Mouse (Mus musculus) retina, postnatal 7 days (tissue): ENCODE results near the gene Eef1a2.

Source experiments
- DNase-seq: peaks from one replicate; pipeline ENCODE4 v3.0.0-alpha.2; 2012; ENCODE audit warnings: low read depth, low spot score

Eef1a2 gene

GRCm38 (mm10) chr2:181158471-181158870, 1.7 kb upstream of the Eef1a2 start:
- DNase-seq: no peak

- no peak for DNase-seq
Observed at GRCm38 (mm10) chr2:181157716-181158302, 995 bp upstream of the Eef1a2 start.

- no peak for DNase-seq
Observed at GRCm38 (mm10) chr2:181157180-181157579, 366 bp upstream of the Eef1a2 start.

- no peak for DNase-seq
Observed at GRCm38 (mm10) chr2:181155801-181156200, 1.0 kb downstream of the Eef1a2 start.

GRCm38 (mm10) chr2:181154831-181155415, 1.9 kb downstream of the Eef1a2 start:
- no peak for DNase-seq

DNA sequence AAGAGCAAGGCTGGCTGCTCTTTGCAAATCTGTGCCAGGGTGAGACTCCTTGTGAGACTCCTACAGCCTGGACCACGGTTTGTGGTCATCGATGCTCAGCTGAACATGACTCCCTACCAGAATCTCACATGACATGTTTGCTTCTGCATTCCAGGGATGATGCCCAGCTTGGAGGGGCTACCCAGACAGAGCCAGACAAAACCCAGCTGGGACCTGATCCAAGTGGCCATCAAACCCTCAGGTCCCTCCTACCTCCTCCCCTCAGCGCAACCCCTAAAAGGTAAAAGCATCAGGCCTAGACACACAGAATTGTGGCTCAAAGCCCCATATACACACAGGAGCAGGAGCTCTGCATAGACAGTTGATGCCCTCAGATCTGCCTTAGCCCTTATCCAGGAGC, 2.5 kb downstream of the Eef1a2 start:
- no peak for DNase-seq

GRCm38 (mm10) chr2:181153837-181154236, 3.0 kb downstream of the Eef1a2 start:
- DNase-seq: no peak

DNA sequence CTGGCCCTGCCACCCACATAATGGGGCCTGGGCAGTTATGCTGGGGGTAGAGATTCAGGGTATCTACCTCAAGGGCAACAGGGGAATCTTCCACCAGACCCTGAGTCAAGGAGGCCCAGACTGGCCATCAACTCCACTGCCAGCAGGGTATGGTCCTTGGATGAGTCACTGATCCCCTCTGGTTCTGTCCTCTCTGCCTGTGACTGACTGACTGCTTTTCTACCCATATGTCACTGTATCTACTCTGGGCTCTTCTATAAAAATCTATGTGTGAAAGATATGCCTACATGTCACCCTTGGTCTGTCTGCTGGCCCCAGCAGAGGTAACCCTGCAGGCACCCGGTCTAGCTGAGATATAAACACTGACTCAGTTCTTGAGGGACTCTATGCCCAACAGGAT, 3.7 kb downstream of the Eef1a2 start:
- no peak for DNase-seq

GRCm38 (mm10) chr2:181152701-181153100, 4.1 kb downstream of the Eef1a2 start:
- DNase-seq: no peak

DNA sequence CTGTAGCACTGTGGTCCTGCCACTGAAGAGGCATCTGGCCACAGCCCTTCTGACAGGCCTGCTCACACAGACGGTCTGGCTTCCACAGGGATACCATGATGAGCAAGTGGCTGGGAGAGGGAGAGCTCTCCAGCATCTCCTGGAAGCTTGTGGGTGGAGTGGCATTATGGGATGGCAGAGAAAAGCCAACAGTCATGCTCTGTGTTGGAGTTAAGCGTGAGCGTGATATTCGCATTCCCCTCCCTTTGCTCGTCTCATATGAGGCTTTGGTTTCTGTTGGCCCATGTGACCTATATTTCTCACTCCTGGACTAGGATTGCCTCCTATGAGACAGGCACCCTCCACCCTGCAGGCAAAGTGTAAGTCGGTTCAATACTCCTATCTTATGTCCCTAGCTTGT, 6.5 kb downstream of the Eef1a2 start:
- DNase-seq: no peak

DNA sequence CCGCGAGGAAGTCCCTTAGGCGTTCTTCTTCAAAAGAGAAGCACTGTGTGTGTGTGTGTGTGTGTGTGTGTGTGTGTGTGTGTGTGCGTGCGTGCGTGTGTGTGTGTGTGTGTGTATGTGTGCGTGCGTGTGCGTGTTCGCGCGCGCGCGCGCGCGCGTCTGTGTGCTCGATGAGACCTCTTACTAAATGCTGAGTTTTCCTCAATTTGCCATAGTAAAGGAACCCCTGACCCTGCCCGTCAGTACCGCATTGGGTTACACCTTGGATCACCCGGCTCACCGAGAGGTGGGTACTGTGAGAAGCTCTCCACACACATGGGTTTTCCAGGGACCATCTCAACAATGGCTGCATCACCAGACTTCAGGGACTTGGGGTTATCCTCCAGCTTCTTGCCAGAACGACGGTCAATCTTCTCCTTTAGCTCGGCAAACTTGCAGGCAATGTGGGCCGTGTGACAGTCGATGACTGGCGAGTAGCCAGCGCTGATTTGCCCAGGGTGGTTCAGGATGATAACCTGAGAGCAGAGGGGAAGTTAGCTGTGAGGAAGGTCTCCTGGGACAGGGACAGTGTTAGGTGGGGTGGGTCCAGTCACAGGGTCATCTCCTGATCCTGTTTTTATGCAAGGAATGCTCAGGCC, 8.4 kb downstream of the Eef1a2 start:
- no peak for DNase-seq

GRCm38 (mm10) chr2:181147546-181148317, 9.1 kb downstream of the Eef1a2 start:
- DNase-seq: no peak

DNA sequence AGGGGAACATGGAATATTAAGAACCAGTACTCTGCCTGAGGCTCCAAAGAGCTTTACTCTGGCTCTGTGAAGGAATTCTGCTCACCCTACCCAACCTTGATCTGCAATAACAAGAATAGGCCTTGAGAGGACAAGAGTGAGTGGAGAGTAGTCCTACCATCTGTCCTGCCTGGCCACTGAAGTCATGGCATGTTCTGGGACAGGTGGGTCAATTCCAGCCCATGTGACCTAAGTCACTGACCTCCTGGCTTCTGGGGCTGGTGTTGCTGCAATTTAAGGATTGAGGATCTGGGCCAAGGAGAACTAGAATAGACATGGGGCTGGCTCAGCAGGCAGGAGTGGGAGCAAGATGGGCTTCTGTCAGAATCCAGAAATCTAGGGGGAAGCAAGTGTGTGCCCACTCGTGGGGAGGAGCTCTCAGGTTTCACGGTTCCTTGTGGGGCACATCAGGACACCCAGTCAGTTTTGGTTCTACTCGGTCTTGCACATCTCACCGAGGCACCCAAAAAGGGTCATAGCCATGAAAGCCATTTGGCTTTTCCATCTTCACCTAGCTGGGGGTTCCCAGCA, 9.8 kb downstream of the Eef1a2 start:
- no peak for DNase-seq

- DNase-seq: no peak
Observed at GRCm38 (mm10) chr2:181144675-181145074, 12.1 kb downstream of the Eef1a2 start.

GRCm38 (mm10) chr2:181143509-181144276, 13.1 kb downstream of the Eef1a2 start:
- no peak for DNase-seq

DNA sequence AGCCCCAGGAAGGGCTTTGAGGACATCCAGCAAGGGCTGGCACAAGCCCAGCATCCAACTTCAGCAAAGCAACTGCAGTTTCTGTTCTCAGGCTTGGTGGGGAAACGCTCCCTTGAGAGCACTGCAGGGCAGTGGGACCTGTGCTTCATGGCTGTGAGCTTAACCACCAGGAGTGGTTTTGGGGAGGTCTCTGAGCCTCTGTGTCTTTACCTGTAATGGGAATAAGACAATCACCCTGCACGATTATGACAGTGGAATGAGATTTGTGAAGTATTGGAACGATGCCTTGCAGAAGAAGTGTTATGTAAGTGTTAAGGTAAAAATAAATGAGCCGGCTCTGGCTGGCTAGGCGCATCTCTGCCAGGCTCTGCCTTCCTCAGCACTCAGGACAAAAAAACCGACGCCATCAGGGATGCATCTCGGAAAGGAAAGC, 14.1 kb downstream of the Eef1a2 start:
- no peak for DNase-seq

DNA sequence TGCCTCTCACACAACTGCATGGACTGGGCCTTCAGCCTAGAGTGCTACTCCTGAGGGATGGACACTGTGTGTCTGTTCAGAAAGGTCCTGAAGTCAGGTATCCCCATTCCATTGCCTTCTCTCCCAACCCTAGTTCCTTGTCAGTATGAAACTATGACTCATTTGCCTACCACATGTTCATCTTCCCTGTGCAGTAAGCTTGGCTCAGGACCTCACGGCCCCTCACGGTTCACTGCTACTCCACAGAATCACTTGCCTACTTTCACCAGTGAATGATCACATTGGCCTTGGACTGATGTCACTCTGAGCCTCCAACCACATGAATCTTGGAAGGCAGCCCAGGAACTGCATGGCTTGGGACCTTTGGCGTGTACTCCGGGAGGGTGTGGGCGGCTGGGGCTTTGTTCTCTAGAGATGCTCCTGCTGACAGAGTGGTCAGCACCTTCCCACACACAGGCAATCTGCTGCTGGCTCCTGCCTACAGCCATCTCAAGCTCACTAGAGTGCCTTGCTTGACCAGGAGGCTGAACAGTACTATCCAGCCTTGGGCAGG, 17.1 kb downstream of the Eef1a2 start:
- DNase-seq: no peak

GRCm38 (mm10) chr2:181136934-181137333, 19.9 kb downstream of the Eef1a2 start:
- no peak for DNase-seq

- no peak for DNase-seq
Observed at GRCm38 (mm10) chr2:181135446-181135818, 21.4 kb downstream of the Eef1a2 start.

DNA sequence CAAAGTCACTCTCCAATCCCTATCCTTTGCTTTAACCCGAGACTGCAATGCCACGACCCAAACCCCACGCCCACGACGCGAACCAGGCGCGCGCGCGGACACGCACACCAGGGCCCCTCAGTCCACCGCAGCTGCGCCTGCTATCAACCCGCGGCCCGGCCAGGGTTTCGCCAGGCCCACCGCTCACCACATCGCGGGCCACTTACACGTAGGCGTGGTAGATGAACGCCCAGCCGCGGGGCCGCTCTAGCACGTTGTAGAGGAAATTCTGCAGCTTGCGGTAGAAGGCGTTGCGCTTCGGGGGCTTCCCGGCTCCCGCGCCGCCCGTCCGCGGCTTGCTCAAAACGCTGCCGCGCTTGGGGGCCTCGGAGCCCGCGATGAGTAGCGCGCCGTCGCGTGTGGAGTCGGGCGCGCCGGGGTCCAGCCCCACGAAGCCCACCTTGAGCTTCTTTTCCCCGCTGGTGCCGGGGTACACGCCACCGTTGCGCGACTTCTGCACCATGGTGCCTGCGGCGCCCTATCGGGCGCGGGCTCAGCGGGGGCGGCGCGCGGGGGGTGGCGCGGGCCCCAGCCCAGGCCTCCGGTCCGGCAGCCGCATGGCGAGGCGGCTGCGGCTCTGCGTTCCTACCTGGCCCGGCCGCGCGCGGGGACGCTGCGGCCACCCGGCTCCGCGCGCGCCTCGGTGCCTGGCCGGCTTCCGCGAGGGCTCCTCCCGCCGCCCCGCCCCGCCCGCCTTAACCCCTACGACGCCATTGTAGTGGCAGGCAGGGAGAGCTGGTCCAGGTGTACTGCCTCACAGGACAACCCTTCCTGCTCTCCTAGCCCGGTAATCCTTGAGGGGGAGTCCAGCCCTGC, 22.0 kb downstream of the Eef1a2 start, which contains the start of gene Kcnq2:
Kcnq2 (minus strand) TSS at position 710 of the 855 bp plus-strand sequence.
- no peak for DNase-seq
